Mouse (Mus musculus) adrenal gland, adult 8-10 months (tissue): ENCODE measurements around the gene Tmem33. TPM values are rescaled to one million over a fixed set of nuclear protein-coding genes. Genes with fewer than 3 reads are reported as not detected.

ENCODE experiments used
- DNase-seq: peaks from one replicate; pipeline ENCODE4 v3.0.0; 2022
- total RNA-seq, 4 experiments: library from RNA; stranded (reverse); gene quantifications; 2 replicates each; pipeline ENCODE4 v1.2.4; 2022

The Tmem33 gene
- total RNA-seq = 100 to 1,000 TPM in 2 of 4 experiments, 10 to 100 TPM in 2; 90.4 to 172 (median 116) TPM

DNA sequence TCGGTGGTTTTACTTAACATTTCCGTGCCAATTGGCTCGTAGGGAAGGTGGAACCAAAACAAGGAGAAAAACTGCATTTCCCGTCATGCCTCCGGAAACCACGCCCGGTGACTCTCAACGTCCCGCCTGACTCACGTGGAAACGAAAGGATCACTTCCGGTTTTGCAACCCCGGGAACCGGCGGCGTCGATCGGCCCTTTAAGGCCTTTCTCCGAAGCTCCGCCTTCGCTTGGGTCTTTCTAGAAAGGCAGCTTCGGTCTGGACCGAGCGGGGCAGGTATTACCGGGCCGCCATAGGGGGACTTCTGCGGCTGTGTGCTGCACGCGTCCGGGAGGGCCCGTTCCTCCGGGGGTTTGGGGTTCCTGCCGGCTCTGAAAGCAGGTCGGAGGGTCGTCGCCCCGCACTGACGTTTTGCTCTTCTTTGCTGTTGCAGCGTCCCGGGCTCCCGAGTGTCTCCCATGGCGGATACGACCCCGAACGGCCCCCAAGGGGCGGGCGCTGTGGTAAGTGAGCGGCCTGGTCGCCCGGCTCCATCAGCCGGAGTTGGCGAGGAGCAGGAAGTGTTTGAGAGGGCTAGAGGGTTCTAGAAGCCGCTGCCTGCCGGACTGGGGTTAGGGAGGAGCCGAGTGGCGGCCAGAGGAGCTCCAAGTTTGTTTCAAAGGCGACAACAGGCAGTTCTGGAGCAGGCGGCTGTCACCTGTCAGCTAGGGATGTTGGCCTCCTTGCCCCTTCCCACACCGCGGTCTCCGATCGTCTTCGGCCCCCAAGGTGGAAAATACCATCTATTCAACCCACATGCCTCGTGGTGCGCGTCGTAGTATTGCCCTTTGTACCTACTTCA is at the start of gene Tmem33:
Gene Tmem33 (plus strand): TSS at position 35 of the 841 bp plus-strand sequence.
- peak; percentile 96 for DNase-seq

DNA sequence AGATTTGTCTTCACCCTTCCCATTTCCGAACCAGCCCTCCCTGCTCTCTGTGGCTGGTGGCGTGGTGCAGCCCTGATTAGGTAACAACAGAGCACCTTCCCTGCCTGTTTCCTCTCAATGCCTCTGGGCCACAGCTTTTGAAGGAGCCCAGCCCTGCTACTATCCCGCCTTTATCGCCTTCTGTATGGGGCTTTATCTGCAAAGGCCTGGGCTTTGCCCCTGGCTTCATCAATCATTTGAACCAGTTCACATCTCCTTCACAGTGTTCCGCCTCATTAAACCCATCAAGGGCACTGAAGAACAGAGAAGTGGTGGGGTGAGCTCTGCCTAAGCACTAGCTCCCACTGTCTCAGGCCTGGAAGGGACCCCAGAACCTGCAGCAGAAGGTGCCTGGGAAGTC is 47.2 kb upstream of the Tmem33 start:
- DNase-seq = peak; percentile 11

DNA sequence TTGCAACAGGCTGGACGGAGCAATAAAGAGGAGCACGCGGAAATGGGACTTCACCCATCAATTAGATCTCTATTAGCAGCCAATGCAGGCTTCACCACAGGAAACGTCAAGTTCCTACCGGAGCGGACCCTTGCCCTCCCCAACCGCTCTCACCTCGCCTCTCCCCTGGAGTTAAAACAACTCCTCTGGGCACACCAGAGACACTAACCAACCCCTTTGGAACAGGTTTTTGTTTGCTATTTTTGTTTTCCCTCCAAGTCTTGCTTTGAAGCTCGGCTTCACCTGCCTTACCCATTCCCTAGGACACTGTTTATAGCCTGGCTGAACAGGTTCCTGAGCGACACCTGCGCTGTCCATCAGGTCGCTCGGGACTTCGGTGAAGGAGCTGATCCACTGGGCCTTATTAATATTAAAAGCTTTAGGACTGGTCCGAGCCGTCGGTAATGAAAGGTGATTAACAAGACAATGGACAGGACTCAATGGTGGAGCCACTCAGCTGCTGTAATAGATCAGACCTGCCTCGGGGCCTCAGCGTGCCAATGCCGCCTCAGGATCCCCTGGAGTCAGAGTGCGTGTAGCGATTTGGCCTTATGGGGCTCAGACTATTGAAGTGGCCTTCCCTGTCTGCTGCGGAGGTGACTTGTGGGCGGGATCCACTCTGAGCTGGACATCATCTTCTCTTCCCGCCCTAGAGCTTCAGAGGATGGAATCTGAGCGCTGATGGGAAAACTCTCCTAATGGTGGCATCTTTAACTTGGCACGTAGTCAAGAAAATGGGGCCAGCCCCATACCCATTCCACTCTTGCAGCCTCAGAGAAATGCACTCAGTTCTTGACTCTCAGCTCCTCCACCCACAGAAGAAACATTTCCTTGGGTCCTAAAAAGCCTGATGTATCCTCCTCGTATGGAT is 45.0 kb upstream of the Tmem33 start:
- DNase-seq = no peak

GRCm38 (mm10) chr5:67216031-67216778 is 44.2 kb upstream of the Tmem33 start:
- no peak for DNase-seq

DNA sequence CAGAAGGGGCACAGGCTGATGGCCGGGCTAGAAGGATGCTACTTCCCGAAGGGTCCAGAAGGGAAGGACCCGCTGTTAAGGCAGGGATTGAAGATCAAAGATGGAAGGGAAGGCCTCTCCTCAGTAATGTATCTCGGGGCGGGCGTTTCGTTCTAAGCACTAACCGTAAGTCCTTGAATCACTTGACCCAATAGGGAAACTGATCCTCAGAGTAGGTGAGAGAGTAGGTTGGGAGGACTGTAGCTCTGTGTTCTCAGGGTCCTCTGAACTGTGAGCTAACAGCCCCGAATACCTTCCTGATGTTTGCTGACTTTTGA is 43.6 kb upstream of the Tmem33 start:
- no peak for DNase-seq

- no peak for DNase-seq
Measured at GRCm38 (mm10) chr5:67221901-67222300, 38.5 kb upstream of the Tmem33 start.

- DNase-seq = peak; percentile 10
Measured at GRCm38 (mm10) chr5:67222440-67223390, 37.6 kb upstream of the Tmem33 start.

GRCm38 (mm10) chr5:67223391-67224121 is 36.8 kb upstream of the Tmem33 start:
- DNase-seq = no peak

DNA sequence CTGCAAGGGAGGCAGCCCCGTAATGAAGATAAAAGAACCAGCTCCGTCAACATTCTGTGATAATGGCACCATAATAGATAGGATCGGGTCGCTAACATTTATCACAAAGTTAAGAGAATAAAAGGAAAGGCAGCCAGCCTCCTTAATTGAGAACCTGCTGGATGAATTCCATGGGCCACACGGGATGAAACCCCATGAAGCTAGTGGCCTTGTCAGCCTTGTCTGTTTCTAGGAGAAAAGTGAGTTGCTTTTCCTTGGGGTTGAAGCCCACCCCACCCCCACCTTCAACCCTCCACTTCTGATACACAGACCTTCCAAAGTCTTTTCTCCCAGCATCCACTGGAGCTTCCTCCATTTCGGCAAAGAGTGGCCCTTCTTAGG is 36.3 kb upstream of the Tmem33 start:
- no peak for DNase-seq

GRCm38 (mm10) chr5:67225758-67226157 is 34.6 kb upstream of the Tmem33 start:
- DNase-seq = no peak

DNA sequence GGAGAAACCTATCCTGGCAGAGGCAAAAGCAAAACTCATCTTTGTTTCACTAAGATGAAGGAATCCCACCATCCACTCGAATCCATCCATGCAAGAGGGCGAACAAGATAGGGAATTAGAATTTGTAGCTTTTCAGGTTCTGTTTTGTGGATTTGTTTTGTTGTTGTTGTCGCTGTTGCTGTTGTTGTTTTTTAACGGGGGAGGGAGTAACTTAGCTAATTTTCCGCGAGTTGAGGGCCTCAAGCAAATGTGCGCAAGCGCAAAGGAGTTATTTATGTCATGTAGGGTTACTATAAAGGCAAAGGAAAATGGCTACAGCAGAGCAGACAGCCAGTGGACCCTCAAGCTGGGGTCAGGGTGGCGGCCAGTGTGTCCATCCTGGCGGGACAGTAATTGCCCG is 33.1 kb upstream of the Tmem33 start:
- DNase-seq = no peak

DNA sequence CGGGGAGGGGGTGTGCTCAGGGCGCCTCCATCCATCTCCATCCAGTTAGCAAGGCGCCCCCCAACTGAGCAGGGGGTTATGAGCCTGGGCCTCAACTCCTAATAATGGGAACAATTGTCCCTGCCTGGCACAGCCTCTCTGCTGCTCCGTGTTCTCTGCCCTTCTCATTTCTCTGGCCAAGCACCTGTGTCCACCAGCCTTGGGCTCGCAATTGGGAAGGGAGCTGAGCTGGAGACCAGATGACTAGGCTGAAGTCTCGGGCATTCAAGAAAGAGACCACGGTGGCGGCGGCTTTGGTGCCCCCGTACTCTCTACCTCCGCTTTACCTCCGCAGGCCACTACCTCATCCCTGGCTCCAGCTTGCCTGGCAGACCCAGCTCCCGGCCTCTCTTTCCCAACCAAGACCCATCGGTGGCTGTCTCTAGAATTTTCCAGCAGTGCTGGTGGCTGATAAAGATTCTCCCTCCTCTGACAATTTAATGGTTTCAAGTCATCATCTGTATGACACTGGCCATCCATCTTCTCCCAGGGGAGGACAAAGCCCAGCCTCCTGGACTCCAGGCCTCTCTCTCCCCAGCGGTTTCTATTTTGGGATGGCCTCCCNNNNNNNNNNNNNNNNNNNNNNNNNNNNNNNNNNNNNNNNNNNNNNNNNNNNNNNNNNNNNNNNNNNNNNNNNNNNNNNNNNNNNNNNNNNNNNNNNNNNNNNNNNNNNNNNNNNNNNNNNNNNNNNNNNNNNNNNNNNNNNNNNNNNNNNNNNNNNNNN is 32.5 kb upstream of the Tmem33 start:
- DNase-seq = no peak

DNA sequence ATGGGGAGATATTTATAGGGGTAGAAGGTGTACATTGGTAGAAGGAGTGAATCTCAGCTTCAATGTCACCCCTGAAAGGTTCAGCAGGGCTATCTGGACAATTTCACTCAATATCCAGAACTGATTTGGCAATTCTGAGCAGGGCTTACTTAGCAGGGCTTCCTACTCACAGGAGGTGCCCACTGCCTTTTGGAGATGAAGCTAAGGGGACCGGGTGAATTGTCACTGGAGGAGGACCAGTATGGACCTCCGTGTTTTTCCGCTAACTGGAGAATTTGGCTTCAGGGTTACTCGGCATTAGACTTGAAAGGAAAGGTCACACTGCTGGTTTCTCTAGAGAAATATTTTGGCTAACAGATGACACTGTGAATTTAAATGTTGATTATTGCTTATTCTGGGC is 25.7 kb upstream of the Tmem33 start:
- DNase-seq = no peak

- DNase-seq = no peak
Measured at GRCm38 (mm10) chr5:67235462-67235861, 24.9 kb upstream of the Tmem33 start.

DNA sequence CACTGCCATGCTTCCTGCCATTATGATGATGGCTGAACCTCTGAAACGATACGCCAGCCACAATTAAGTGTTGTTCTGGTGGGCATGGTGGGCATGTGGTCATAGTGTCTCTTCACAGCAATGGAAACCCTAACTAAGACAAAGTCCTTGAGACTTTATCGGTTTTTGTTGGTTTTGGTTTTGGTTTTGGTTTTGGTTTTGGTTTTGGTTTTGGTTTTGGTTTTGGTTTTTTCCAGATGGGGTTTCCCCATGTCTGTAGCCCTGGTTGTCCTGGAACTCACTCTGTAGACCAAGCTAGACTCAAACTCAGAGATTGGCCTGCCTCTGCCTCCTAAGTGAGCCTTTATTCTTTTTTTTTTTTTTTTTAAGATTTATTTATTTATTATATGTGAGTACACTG is 23.8 kb upstream of the Tmem33 start:
- no peak for DNase-seq

DNA sequence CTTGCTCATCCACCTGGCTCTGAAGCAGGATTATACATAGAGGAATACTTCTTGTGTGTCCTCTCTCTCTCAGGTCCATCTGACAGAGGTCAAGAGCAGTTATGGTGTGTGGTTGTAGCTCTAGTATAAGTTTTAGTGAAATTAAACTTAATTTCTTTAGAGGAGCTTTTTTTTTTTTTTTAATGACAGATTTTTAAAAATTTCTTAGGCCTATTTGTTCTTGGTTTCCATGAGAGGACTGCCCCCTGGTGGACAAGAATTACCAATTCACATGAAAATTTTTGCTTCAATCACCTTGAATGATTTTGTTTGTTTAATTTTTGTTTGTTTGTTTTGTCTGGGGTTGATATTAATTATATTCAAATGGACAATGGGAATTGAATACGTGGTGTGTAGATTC is 22.1 kb upstream of the Tmem33 start:
- no peak for DNase-seq

- no peak for DNase-seq
Measured at GRCm38 (mm10) chr5:67241713-67242112, 18.7 kb upstream of the Tmem33 start.

- DNase-seq = no peak
Measured at GRCm38 (mm10) chr5:67243231-67243630, 17.1 kb upstream of the Tmem33 start.

DNA sequence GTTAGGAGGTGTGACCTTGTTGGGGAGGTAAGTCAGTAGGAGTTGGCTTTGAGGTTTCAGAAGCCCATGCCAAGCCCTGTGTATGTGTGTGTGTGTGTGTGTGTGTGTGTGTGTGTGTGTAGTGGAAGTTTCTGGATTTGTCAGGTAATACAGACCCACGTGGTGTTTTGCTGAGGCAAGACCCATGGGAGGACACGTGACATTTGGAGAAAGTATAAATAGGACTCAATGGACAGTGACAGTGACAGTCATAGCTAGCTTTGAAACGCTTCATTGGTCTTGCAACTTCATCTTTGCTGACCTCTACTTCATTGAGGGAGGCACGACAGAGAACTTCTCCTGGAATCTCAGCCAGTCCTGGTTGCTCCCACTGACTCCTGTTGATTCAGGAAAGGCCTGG is 8.1 kb upstream of the Tmem33 start:
- no peak for DNase-seq

DNA sequence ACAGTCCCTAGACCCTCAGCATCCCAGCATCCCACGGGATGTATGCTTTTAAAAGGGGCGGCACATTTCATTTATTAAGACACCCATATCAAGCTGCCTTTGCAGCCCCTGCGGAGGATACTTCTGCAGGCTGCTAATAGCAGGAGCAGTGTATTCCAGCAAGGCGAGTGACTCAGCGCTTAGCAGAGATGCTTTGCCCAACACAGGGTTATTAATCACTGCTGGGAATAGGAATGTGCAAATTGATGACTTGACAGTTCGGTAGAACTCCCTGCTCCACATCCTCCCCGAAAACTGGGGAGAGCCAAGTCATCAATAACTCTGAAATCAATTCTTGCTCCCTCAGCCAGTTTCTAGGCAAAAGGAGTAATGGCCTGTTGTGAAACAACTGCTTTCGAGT is 4.7 kb upstream of the Tmem33 start:
- DNase-seq = no peak
